24 mouse cellular contexts compared by ENCODE assay signal in genomic region chr7:72539915-72540314, GRCm38 (mm10).
DNase-seq lines count a peak whose midpoint lies in the region; ATAC-seq lines count a peak whose summit lies in the region.
"Had no signal": no experiment of that assay in that cellular context is flagged by ENCODE, and none has a peak within 500 bp of the region (broad histone marks: within the 10 kb centered on the region; RNA-seq: fewer than 3 reads in every experiment).

No protein-coding gene starts in this region.

- DNase-seq in heart, adult 11 months = peak; percentile 49
- DNase-seq in heart, embryonic 10.5 days (ENCODE audit: low spot score) = no peak
- no peak for DNase-seq in embryonic facial prominence, embryonic 10.5 days (ENCODE audit: low spot score)
- DNase-seq in lung, postnatal 25 days (ENCODE audit: low spot score) = no peak
- no peak for DNase-seq in thymus, postnatal 10 days (ENCODE audit: low spot score in 2 of 2)
- no peak for DNase-seq in frontal cortex, postnatal 36 days (ENCODE audit: low spot score in 2 of 2)
- DNase-seq in adrenal gland, postnatal 25 days = no peak
- DNase-seq: adrenal gland, postnatal 36 days; cerebellum, adult 11 months; cerebellum, adult 9-11 months; gastrocnemius, postnatal 25 days; heart, adult 2 months; heart, postnatal 36 days; kidney, adult 8-10 months; kidney, postnatal 10 days; thymus, adult 2 months had no signal

- H3K27ac ChIP-seq in heart, embryonic 10.5 days = no peak overlapping the region
- peak overlapping the region; percentile 51; the same call in 1 of the 2 replicates for H3K27ac ChIP-seq in embryonic facial prominence, embryonic 10.5 days (replicated peaks)
- H3K27ac ChIP-seq in limb, embryonic 12.5 days = peak overlapping the region; percentile 66; the same call in 1 of the 2 replicates
- H3K27ac ChIP-seq: heart, adult 2 months; hindbrain, embryonic 14.5 days; liver, embryonic 15.5 days; lung, embryonic 15.5 days; macrophage; stomach, postnatal 0 days had no signal

- no peak for ATAC-seq in limb, embryonic 12.5 days (ENCODE audit: insufficient number of reproducible peaks, insufficient read depth, low FRiP score, low TSS enrichment, low read depth)
- ATAC-seq: forebrain, embryonic 14.5 days; midbrain, embryonic 16.5 days had no signal

- no peak overlapping the region for H3K9ac ChIP-seq in limb, embryonic 12.5 days (replicated peaks)
- H3K9ac ChIP-seq: hindbrain, embryonic 14.5 days; liver, embryonic 15.5 days; lung, embryonic 15.5 days had no signal

- H3K9me3 ChIP-seq in heart, embryonic 10.5 days = no peaks in the 10 kb centered on the region
- no peaks in the 10 kb centered on the region for H3K9me3 ChIP-seq in embryonic facial prominence, embryonic 10.5 days
- no peaks in the 10 kb centered on the region for H3K9me3 ChIP-seq in limb, embryonic 12.5 days
- H3K9me3 ChIP-seq: liver, embryonic 15.5 days; lung, embryonic 15.5 days had no signal

- H3K4me3 ChIP-seq in heart, embryonic 10.5 days = no peak overlapping the region
- no peak overlapping the region for H3K4me3 ChIP-seq in embryonic facial prominence, embryonic 10.5 days
- H3K4me3 ChIP-seq in limb, embryonic 12.5 days (replicated peaks) = no peak overlapping the region
- H3K4me3 ChIP-seq: heart, adult 2 months; liver, embryonic 15.5 days; lung, embryonic 15.5 days had no signal

- H3K27me3 ChIP-seq in heart, embryonic 10.5 days (ENCODE audit: insufficient read depth, poor library complexity, severe bottlenecking) = no peaks in the 10 kb centered on the region
- peaks cover 7% of the 10 kb centered on the region; the same call in 1 of the 2 replicates for H3K27me3 ChIP-seq in embryonic facial prominence, embryonic 10.5 days (replicated peaks; ENCODE audit: low read depth, poor library complexity, severe bottlenecking)
- no peaks in the 10 kb centered on the region for H3K27me3 ChIP-seq in limb, embryonic 12.5 days
- H3K27me3 ChIP-seq: liver, embryonic 15.5 days; lung, embryonic 15.5 days had no signal

- no peaks in the 10 kb centered on the region for H3K36me3 ChIP-seq in heart, embryonic 10.5 days
- no peaks in the 10 kb centered on the region for H3K36me3 ChIP-seq in embryonic facial prominence, embryonic 10.5 days (replicated peaks)
- H3K36me3 ChIP-seq in limb, embryonic 12.5 days = no peaks in the 10 kb centered on the region
- H3K36me3 ChIP-seq: liver, embryonic 15.5 days; lung, embryonic 15.5 days had no signal

- H3K4me1 ChIP-seq in heart, embryonic 10.5 days = no peaks in the 10 kb centered on the region
- H3K4me1 ChIP-seq in embryonic facial prominence, embryonic 10.5 days = peaks cover 37% of the 10 kb centered on the region
- peaks cover 12% of the 10 kb centered on the region for H3K4me1 ChIP-seq in limb, embryonic 12.5 days (replicated peaks)
- H3K4me1 ChIP-seq: liver, embryonic 15.5 days had no signal

- no peak overlapping the region for H3K4me2 ChIP-seq in limb, embryonic 12.5 days
- H3K4me2 ChIP-seq: hindbrain, embryonic 14.5 days; liver, embryonic 15.5 days; lung, embryonic 15.5 days had no signal
